Mouse (Mus musculus): ENCODE measurements around the gene Cpne9. TPM values are rescaled to one million over a fixed set of nuclear protein-coding genes. Genes with fewer than 3 reads are reported as not detected.

The Cpne9 gene
- 0.43 and 2.3 TPM in 2 replicates for polyA plus RNA-seq (2012; ENCODE audit: insufficient read depth, low replicate concordance)

DNA sequence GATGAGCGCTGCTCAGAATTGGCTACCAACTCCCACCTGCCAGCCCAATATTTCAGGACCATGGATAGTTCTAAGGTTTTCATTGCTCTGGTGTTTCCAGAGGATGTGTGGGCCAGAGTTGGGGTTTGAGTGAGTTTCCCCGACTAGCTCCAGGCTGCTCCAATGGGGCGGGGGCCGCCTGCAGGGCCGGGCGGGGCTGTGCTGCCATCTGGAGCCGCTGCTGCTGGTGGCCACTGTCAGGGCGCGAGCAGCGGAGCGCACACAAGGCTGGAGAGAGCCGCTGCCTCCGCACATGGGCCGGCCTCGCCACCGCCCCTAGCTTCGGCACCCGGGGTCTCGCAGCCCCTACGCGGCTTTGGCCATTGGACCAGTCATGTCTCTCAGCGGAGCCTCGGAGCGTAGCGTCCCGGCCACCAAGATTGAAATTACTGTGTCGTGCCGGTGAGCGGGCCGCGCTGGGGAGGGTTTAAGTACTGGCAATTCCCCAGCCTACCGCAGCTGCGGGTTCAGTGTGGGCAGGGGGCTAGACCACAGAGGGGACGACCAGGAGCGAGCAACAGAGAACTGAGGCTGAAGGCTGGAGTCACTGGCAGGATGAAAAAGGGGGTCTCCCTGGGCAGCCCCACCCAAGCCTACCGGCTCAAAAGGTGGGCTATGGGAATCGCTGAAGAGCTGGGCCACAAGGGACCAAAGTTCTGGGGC is at the start of gene Cpne9:
Gene Cpne9, plus strand, starts transcription at position 207 of the 702 bp plus-strand sequence.
- Histone ChIP-seq H3K36me3 (replicated peaks; ENCODE audit: low read length) (peaks cover 41% of the 10 kb centered on the region), H3K27me3 (replicated peaks) (peaks cover 42% of the 10 kb centered on the region), H3K4me3 (replicated peaks) (no peak within 1 kb of the TSS), H3K9me3 (no peaks in the 10 kb centered on the region), H3K4me1 (peaks cover 29% of the 10 kb centered on the region)
- TF ChIP-seq FLI1 (IDR thresholded peaks at IDR 0.05; ENCODE audit: low read length): no peak
- no peak for TF ChIP-seq GATA1 (IDR thresholded peaks at IDR 0.05; ENCODE audit: borderline replicate concordance, low read length)

DNA sequence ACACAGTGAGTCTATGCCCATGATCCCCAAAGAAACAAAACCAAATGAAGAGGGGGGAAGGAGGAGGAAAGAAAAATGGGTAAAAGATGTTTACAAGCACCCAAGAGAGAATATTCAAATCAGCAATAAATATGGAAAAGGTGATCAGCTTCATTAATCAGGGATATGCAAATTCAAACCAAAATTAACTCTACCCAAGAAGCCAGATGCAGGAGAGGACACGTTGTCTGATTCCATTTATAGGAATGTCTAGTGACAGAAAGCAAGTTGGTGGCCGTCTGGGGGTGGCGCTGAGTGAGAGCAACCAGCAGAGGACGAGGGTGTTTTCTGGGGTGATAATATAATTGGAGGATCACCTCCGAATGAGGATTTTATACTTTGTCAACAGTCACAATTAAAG is 47.0 kb upstream of the Cpne9 start:
- no peak overlapping the region for H3K4me3 ChIP-seq (replicated peaks)
- peaks cover 3% of the 10 kb centered on the region for H3K27me3 ChIP-seq (replicated peaks)
- TF ChIP-seq FLI1 (IDR thresholded peaks at IDR 0.05; ENCODE audit: low read length): no peak
- no peak for TF ChIP-seq GATA1 (IDR thresholded peaks at IDR 0.05; ENCODE audit: borderline replicate concordance, low read length)
- peaks cover 21% of the 10 kb centered on the region for H3K4me1 ChIP-seq
- peaks cover 13% of the 10 kb centered on the region for H3K36me3 ChIP-seq (replicated peaks; ENCODE audit: low read length)
- H3K9me3 ChIP-seq: peaks cover 10% of the 10 kb centered on the region

DNA sequence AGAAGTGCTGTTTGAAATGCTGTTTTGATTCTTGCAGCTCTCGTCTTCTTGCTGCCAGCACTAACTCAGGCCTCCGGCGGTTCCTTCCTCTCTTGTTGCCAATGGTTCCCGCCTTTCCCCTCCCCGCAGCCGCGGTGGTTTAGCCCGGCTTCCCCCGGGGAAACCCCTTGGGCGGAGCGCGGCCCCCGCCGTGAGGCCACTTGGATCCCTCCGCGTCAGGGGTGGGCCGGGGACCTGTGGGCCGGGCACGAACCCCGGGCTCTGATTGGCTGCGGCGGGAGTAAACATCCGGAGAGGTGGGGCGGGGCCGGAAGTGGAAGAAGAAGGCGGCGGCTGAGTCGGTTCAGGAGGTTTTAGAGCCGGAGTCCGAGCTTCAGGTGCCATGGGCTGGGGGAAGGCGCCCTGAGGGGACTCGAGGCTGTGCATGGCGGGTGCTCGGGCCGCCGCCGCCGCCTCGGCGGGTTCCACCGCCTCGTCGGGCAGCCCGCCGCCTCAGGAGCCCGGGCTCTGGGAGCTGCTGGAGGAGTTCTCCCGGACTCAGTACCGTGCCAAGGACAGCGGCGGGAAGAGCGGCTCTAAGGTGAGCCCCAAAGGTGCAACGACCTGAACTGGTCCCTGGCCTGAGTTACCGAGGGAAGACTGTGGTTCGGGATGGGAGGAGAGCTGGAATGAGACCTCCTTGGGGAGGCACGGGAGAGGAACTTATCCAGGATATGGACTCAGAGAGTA is 44.4 kb upstream of the Cpne9 start, which contains the start of gene Mtmr14:
Gene Mtmr14, plus strand, starts transcription at position 302 of the 729 bp plus-strand sequence.
- peaks cover 3% of the 10 kb centered on the region for H3K27me3 ChIP-seq (replicated peaks)
- TF ChIP-seq GATA1 (IDR thresholded peaks at IDR 0.05; ENCODE audit: borderline replicate concordance, low read length) (no peak), FLI1 (IDR thresholded peaks at IDR 0.05; ENCODE audit: low read length) (peak; percentile 70)
- no peaks in the 10 kb centered on the region for H3K9me3 ChIP-seq
- H3K36me3 ChIP-seq (replicated peaks; ENCODE audit: low read length): peaks cover 35% of the 10 kb centered on the region
- H3K4me1 ChIP-seq: peaks cover 43% of the 10 kb centered on the region
- peak within 1 kb of the TSS; percentile 98 for H3K4me3 ChIP-seq (replicated peaks)

DNA sequence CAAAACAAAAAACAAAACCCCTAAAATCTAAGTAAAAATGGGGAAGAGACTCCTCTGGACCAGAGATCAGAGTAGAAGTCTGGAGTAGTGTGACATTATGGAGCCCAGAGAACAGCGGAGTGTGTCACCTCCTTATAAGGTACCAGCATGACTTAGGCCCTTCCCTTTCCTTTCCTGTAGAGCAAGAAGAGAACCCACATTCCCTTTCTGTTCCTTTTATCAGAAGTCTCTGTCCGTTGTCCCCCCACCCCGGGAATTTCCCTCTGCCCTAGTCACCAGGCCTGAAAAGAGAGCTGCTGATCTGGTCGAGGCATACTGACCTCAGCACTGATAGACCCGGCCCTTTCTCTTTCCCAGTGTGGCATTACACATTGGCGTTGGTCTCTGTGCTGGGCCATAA is 43.7 kb upstream of the Cpne9 start:
- Histone ChIP-seq H3K4me1 (peaks cover 50% of the 10 kb centered on the region), H3K9me3 (no peaks in the 10 kb centered on the region)

DNA sequence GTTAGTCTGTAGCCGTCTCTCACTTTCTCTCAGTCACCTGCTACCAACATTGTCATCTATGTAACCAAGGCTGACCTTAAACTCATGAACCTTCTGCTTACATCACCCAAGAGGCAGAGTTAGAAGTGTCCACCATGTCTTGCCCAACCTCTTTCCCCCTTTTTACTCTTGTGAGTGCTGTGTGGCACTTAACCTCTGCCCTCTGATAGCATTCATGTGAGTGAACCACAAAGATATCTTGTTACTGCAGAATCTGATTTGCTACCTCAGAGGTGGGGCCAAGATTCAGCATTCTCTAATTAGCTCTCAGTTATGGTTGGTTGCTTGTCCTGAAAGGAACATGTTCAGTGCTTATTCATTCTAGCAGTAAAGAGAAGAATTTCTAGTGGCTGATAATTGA is 39.4 kb upstream of the Cpne9 start:
- H3K36me3 ChIP-seq (replicated peaks; ENCODE audit: low read length): peaks cover 82% of the 10 kb centered on the region
- peaks cover 84% of the 10 kb centered on the region for H3K4me1 ChIP-seq
- TF ChIP-seq FLI1 (IDR thresholded peaks at IDR 0.05; ENCODE audit: low read length) (no peak), GATA1 (IDR thresholded peaks at IDR 0.05; ENCODE audit: borderline replicate concordance, low read length) (no peak)

More for the DNA sequence above, 43.7 kb upstream of the Cpne9 start:
- peak overlapping the region; percentile 98 for H3K4me3 ChIP-seq (replicated peaks)
- no peak for TF ChIP-seq GATA1 (IDR thresholded peaks at IDR 0.05; ENCODE audit: borderline replicate concordance, low read length)
- no peak for TF ChIP-seq FLI1 (IDR thresholded peaks at IDR 0.05; ENCODE audit: low read length)
- peaks cover 3% of the 10 kb centered on the region for H3K27me3 ChIP-seq (replicated peaks)
- H3K36me3 ChIP-seq (replicated peaks; ENCODE audit: low read length): peaks cover 43% of the 10 kb centered on the region

DNA sequence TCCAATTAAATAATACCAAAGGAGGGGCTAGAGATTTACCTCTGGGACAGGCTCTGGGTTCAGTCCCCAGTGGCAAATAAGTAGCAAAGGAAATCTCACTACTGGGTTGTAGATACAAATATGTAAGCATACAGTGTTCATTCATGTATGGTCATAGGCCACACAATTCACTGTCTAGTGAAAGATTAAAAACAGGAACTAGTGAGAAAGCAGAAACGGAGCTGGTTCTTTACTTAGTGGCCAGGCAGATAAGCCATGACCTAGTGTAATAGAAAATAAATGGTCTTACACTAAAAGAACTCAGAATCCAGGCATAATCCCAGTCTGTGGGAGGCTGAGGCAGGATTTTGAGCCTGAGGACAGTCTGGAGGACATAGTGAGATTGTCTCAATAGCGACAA is 36.5 kb upstream of the Cpne9 start:
- H3K4me1 ChIP-seq: peaks cover 83% of the 10 kb centered on the region
- TF ChIP-seq FLI1 (IDR thresholded peaks at IDR 0.05; ENCODE audit: low read length) (no peak), GATA1 (IDR thresholded peaks at IDR 0.05; ENCODE audit: borderline replicate concordance, low read length) (no peak; the same call in 2 of the 3 replicates)
- peak overlapping the region; percentile 77 for H3K4me3 ChIP-seq (replicated peaks)
- H3K9me3 ChIP-seq: no peaks in the 10 kb centered on the region
- H3K36me3 ChIP-seq (replicated peaks; ENCODE audit: low read length): peaks cover 93% of the 10 kb centered on the region
- H3K27me3 ChIP-seq (replicated peaks): no peaks in the 10 kb centered on the region

More for the DNA sequence above, 39.4 kb upstream of the Cpne9 start:
- H3K9me3 ChIP-seq: no peaks in the 10 kb centered on the region
- peak overlapping the region; percentile 39 for H3K4me3 ChIP-seq (replicated peaks)
- no peaks in the 10 kb centered on the region for H3K27me3 ChIP-seq (replicated peaks)

DNA sequence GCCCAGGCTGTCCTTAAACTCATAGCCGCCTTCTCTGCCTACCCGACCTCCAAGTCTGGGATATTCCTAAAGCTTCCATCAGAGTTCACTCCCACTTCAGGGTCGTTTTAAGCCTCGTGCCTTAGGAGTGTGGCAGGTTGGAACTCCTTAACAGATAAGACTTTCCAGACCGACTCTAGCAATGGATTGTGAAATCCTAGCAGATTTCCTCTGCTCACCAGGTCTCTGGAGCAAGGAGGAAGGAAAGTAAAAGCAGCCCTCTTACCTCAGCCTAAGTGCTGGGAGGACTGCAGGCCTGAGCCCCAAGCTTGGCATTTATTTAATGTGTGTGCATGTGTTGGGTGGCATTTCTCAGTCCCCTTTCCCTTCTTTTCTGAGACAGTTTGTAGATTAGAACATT is 31.3 kb upstream of the Cpne9 start:
- H3K9me3 ChIP-seq: no peaks in the 10 kb centered on the region
- TF ChIP-seq FLI1 (IDR thresholded peaks at IDR 0.05; ENCODE audit: low read length) (no peak), GATA1 (IDR thresholded peaks at IDR 0.05; ENCODE audit: borderline replicate concordance, low read length) (no peak)
- peaks cover 67% of the 10 kb centered on the region for H3K4me1 ChIP-seq
- H3K36me3 ChIP-seq (replicated peaks; ENCODE audit: low read length): peaks cover 99% of the 10 kb centered on the region
- H3K27me3 ChIP-seq (replicated peaks): no peaks in the 10 kb centered on the region
- no peak overlapping the region for H3K4me3 ChIP-seq (replicated peaks)

DNA sequence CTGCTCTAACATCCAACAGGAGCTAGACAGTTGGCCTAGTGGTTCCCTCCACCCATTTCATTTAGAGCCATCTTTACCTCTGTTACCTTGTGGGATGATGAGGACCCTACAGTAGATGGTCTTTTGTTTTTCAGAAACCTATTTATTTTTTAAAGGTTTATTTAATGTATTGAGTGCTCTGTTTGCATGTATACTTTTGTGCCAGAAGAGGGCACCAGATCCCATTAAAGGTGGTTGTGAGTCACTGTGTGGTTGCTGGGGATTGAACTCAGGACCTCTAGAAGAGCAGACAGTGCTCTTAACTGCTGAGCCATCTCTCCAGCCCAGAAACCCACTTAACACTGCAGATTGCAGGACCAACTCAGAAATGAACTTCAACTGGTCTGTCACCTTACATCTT is 30.2 kb upstream of the Cpne9 start:
- no peak for TF ChIP-seq GATA1 (IDR thresholded peaks at IDR 0.05; ENCODE audit: borderline replicate concordance, low read length)
- TF ChIP-seq FLI1 (IDR thresholded peaks at IDR 0.05; ENCODE audit: low read length): no peak
- peaks cover 99% of the 10 kb centered on the region for H3K36me3 ChIP-seq (replicated peaks; ENCODE audit: low read length)
- no peak overlapping the region for H3K4me3 ChIP-seq (replicated peaks)
- H3K9me3 ChIP-seq: no peaks in the 10 kb centered on the region
- peaks cover 57% of the 10 kb centered on the region for H3K4me1 ChIP-seq
- H3K27me3 ChIP-seq (replicated peaks): no peaks in the 10 kb centered on the region

DNA sequence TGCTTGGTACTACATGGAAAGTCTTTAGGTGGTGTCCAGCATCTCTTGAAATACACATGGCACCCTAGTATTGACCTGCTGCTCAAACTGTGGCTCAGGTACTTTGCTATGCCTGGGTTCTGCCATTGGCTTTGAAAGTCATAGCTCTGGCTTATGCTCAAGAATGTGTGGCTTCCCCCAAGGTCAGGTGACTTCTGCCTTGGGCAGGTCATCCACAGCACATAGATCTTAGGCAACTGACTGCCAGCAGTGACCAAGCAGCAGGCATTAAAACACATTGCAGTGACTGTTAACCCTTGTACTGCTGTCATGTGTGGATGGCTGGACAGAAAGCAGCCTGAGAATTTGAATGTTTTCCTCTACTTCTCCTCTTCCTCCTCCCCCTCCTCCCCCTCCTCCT is 27.2 kb upstream of the Cpne9 start:
- no peaks in the 10 kb centered on the region for H3K27me3 ChIP-seq (replicated peaks)
- TF ChIP-seq FLI1 (IDR thresholded peaks at IDR 0.05; ENCODE audit: low read length): no peak
- H3K4me3 ChIP-seq (replicated peaks): no peak overlapping the region
- H3K4me1 ChIP-seq: peaks cover 31% of the 10 kb centered on the region
- H3K9me3 ChIP-seq: no peaks in the 10 kb centered on the region
- H3K36me3 ChIP-seq (replicated peaks; ENCODE audit: low read length): peaks cover 98% of the 10 kb centered on the region

Measured in megakaryocyte, embryonic 14.5 days (primary cell).